Mouse (Mus musculus): ENCODE measurements around the gene Lck.

Gene Lck

GRCm38 (mm10) chr4:129573430-129573829, at the start of gene Lck:
Gene Lck, minus strand, starts transcription at chr4:129573641.
- DNase-seq (ENCODE audit: low read depth, low spot score) = no peak

GRCm38 (mm10) chr4:129622803-129623535, 49.5 kb upstream of the Lck start:
- no peak for DNase-seq (ENCODE audit: low read depth, low spot score)

- DNase-seq (ENCODE audit: low read depth, low spot score) = no peak
Measured at GRCm38 (mm10) chr4:129622120-129622802, 48.8 kb upstream of the Lck start.

GRCm38 (mm10) chr4:129621283-129621841, 47.9 kb upstream of the Lck start:
- DNase-seq (ENCODE audit: low read depth, low spot score) = no peak

- no peak for DNase-seq (ENCODE audit: low read depth, low spot score)
Measured at GRCm38 (mm10) chr4:129620419-129621282, 47.2 kb upstream of the Lck start.

GRCm38 (mm10) chr4:129618786-129619691, 45.6 kb upstream of the Lck start, which contains the start of gene Iqcc:
Gene Iqcc, minus strand, starts transcription at chr4:129619099.
- DNase-seq (ENCODE audit: low read depth, low spot score) = peak; percentile 79

- DNase-seq (ENCODE audit: low read depth, low spot score) = no peak
Measured at GRCm38 (mm10) chr4:129618031-129618430, 44.6 kb upstream of the Lck start.

- DNase-seq (ENCODE audit: low read depth, low spot score) = no peak
Measured at GRCm38 (mm10) chr4:129617121-129617641, 43.7 kb upstream of the Lck start.

GRCm38 (mm10) chr4:129616631-129617030, 43.2 kb upstream of the Lck start:
- DNase-seq (ENCODE audit: low read depth, low spot score) = no peak

- DNase-seq (ENCODE audit: low read depth, low spot score) = no peak
Measured at GRCm38 (mm10) chr4:129615801-129616290, 42.4 kb upstream of the Lck start.

- DNase-seq (ENCODE audit: low read depth, low spot score) = no peak
Measured at GRCm38 (mm10) chr4:129614093-129614492, 40.7 kb upstream of the Lck start, which contains the start of gene Dcdc2b. Gene Dcdc2b, minus strand, starts transcription at chr4:129614257.

GRCm38 (mm10) chr4:129610472-129610871, 37.0 kb upstream of the Lck start:
- DNase-seq (ENCODE audit: low read depth, low spot score) = no peak

GRCm38 (mm10) chr4:129610026-129610425, 36.6 kb upstream of the Lck start:
- DNase-seq (ENCODE audit: low read depth, low spot score) = no peak

- DNase-seq (ENCODE audit: low read depth, low spot score) = no peak
Measured at GRCm38 (mm10) chr4:129609139-129609631, 35.7 kb upstream of the Lck start.

GRCm38 (mm10) chr4:129608426-129609025, 35.1 kb upstream of the Lck start:
- DNase-seq (ENCODE audit: low read depth, low spot score) = peak; percentile 80

GRCm38 (mm10) chr4:129600233-129601158, 27.1 kb upstream of the Lck start, which contains the start of the genes Eif3i and Tmem234:
Gene Eif3i, minus strand, starts transcription at chr4:129600648.
Gene Tmem234, plus strand, starts transcription at chr4:129600668.
- DNase-seq (ENCODE audit: low read depth, low spot score) = peak; percentile 64

GRCm38 (mm10) chr4:129588865-129589264, 15.4 kb upstream of the Lck start:
- no peak for DNase-seq (ENCODE audit: low read depth, low spot score)

GRCm38 (mm10) chr4:129586943-129587342, 13.5 kb upstream of the Lck start:
- no peak for DNase-seq (ENCODE audit: low read depth, low spot score)

Data from c-Kit-negative CD71-positive TER-119-positive erythroid progenitor cells, embryonic 14.5 days (primary cell).